Mouse (Mus musculus) olfactory bulb, adult 2 months (tissue): Measurements from ENCODE around the gene D2hgdh. TPM values are rescaled to one million over a fixed set of nuclear protein-coding genes. Genes with fewer than 3 reads are reported as not detected.

Experiments
- H3K27ac ChIP-seq: fragments of 200-500 bp; 2 replicates; pipeline ENCODE4 v1.5.1; 2012; ENCODE audit warnings: low read depth, low read length; ENCODE audit not compliant: insufficient read depth
- H3K4me1 ChIP-seq: fragments of 200-500 bp; 2 replicates; pipeline ENCODE4 v1.6.1; 2012; ENCODE audit warnings: low read length; ENCODE audit not compliant: control insufficient read depth, insufficient read depth
- H3K4me3 ChIP-seq: fragments of 200-500 bp; 2 replicates; pipeline ENCODE4 v1.5.1; 2012; ENCODE audit warnings: mild to moderate bottlenecking, low read depth, low read length, moderate library complexity; ENCODE audit not compliant: insufficient read depth
- CTCF ChIP-seq: fragments of 200-500 bp; IDR thresholded peaks from 2 replicates; pipeline ENCODE4 v1.5.1; 2012; ENCODE audit warnings: low read depth, mild to moderate bottlenecking, low read length, moderate library complexity; ENCODE audit not compliant: insufficient read depth
- POLR2A ChIP-seq: fragments of 200-500 bp; IDR thresholded peaks from 2 replicates; pipeline ENCODE4 v1.6.1; 2012; ENCODE audit warnings: mild to moderate bottlenecking, low read depth, low read length, moderate library complexity; ENCODE audit not compliant: insufficient read depth
- WGBS: fragments of 180-500 bp; shearing (Covaris S2); methylation state at CpG from one replicate; pipeline ENCODE4 v1.1.7; 2018; 5-methylcytosine and 5-hydroxymethylcytosine counted together
- polyA plus RNA-seq: library from polyadenylated mRNA; stranded (reverse); fragments of >200 nt; gene quantifications from 2 replicates; pipeline ENCODE4 v1.2.4, GENCODE M21; 2012; ENCODE audit warnings: low replicate concordance; ENCODE audit not compliant: missing spikeins, insufficient read depth, insufficient read length

D2hgdh gene
- not detected in 2 replicates for polyA plus RNA-seq

DNA sequence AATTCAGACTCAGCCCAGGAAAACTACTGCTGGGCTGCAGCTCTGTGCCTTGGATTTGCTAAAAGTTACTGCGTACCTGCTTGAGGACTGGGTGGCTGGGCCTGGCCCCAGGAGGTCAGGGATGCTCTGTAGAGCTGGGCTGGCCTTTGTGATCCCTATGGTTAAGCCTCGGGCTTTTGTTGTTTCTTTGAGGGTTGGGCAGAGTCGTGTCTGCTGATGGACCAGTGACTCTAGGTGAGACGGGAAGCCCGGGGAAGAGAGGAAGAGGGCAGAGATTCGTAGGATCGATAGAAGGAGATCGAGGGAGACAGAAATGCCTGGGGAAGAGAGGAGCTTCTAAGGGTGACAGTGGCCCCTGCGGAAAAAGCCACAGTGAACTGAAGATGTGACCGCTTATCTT, at the start of gene D2hgdh:
Gene D2hgdh (plus strand): TSS at position 301 of the 400 bp plus-strand sequence.
- H3K4me3 ChIP-seq: peak within 1 kb of the TSS; percentile 65
- H3K27ac ChIP-seq: peak within 1 kb of the TSS; percentile 97
- 7% methylated on average over 10 of the region's 10 CpGs for WGBS
- peaks cover 15% of the 10 kb centered on the region for H3K4me1 ChIP-seq
- no peak for TF ChIP-seq POLR2A
- no peak for TF ChIP-seq CTCF

DNA sequence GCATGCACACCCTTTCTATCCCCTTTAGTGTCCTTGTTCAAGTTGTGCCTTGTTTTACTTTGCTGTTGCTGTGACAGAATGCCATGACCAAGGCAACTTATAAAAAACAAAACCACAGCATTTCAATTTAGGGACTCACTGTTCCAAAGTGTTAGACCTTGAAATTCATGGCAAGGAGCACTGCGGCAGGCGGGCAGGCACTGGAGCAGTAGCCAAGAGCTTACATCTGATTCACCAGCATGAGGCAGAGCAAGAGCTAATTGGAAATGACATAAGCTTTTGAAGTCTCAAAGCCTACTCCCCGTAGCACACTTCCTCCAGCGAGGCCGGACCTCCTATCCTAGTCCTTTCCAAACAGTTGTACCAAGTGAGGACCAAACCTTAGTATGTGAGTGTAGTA, 48.0 kb upstream of the D2hgdh start:
- TF ChIP-seq CTCF (no peak), POLR2A (no peak)
- 83% methylated on average over 5 of the region's 5 CpGs for WGBS
- H3K4me1 ChIP-seq: no peaks in the 10 kb centered on the region
- H3K4me3 ChIP-seq: no peak overlapping the region
- no peak overlapping the region for H3K27ac ChIP-seq

DNA sequence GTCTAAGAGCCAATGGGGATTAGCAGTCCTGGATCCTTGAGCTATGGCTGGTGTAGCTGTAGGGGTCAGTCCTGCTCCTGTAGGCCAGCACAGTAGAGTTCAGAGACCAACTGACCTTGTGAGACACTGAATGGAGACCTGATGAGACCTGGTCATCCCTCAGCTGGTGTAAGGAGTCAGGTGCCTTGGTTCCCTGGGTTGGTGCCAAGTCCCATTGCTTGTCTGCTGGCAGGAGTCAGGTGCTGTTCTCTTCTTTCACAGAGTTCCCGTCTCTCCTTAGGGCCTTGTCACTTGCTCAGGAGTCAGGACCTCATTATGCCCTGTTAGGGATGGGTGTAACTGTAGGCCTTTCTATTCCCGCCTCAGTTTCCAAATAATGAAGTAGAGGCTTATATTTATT, 37.8 kb upstream of the D2hgdh start:
- H3K4me3 ChIP-seq: no peak overlapping the region
- TF ChIP-seq POLR2A (no peak), CTCF (no peak)
- WGBS: 79% methylated on average over 2 of the region's 2 CpGs
- no peak overlapping the region for H3K27ac ChIP-seq
- H3K4me1 ChIP-seq: no peaks in the 10 kb centered on the region

DNA sequence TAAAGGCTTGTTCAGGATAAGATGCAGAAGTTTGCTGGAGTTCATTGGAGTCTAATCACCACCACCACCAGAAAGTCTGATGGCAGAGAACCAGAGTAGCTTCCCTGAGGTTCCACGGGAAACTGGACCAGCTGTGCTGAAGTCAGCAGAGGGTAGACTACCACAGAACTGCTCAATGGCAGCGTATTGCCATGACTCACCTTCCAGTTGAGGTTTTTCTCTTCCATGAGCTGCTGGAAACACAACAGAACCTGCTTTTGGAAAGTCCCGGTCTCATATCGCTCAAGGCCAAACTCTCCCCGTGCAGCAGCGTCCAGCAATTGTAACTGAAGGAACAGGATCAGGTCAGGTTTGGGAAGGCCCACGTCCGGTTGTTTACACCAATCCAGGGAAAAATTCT, 30.2 kb upstream of the D2hgdh start:
- Histone ChIP-seq H3K27ac (no peak overlapping the region), H3K4me1 (no peaks in the 10 kb centered on the region), H3K4me3 (no peak overlapping the region)
- WGBS: 94% methylated on average over 8 of the region's 8 CpGs
- TF ChIP-seq POLR2A: no peak
- TF ChIP-seq CTCF: no peak

DNA sequence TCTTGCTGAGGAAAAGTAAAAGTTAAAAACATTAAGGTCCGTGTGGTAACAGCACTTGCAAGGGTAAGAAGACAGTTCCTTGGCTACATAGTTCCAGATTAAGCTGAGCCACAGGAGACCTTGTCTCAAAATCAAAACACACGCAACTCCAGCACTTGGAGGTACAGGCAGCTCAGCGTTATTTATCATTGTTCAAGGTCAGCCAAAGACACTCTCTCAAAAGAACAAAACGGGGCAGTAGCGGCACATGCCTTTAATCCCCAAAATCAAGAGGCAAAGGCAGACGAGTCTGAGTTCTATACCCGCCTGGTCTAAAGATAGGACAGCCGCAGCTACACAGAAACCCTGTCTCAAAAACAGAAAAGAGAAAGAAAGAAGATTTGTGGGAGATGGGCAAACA, 28.8 kb upstream of the D2hgdh start:
- Histone ChIP-seq H3K4me1 (no peaks in the 10 kb centered on the region), H3K27ac (no peak overlapping the region), H3K4me3 (no peak overlapping the region)
- TF ChIP-seq POLR2A (no peak), CTCF (no peak)
- 74% methylated on average over 8 of the region's 8 CpGs for WGBS

DNA sequence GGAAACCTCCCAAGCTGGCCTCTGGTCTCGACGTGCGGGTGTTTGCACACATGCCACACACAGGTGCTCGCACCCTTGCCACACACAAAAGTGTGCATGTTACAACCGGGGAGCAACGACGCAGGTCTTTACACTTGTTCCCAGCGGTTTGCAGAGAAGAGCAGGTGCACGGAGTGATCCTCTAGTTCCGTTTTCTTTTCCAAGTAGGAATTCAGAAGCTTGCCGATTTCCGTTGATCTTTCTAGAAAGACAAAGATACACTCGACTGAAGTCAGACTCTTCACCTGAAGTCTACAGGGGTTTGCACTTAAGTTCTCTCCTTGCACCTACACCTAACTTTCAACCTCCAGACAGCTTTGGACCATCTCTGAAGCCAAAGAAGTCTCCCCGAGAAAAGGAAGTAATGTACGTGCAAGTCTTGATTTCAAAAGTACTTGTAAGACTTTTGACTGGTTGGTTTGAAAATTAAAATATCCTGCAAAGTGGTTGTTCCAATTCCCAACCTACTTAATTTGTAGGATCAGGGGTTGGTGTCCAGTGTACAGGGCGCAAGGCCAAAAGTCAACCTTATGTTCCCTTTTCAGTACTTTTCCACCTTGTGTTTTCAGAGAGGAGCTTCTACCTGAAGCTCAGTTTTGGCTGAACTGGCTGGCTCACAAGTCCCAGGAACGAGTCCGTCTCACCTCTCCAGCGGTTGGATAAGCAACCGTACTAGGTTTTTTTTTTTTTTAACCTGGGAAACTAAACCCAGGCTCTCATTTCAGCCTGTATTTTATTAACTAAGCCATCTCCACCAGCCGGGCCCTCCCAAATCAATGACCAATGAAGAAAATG, 23.8 kb upstream of the D2hgdh start:
- no peak overlapping the region for H3K27ac ChIP-seq
- 77% methylated on average over 21 of the region's 21 CpGs for WGBS
- no peak for TF ChIP-seq CTCF
- TF ChIP-seq POLR2A: no peak
- peak overlapping the region; percentile 80 for H3K4me3 ChIP-seq
- peaks cover 11% of the 10 kb centered on the region for H3K4me1 ChIP-seq

DNA sequence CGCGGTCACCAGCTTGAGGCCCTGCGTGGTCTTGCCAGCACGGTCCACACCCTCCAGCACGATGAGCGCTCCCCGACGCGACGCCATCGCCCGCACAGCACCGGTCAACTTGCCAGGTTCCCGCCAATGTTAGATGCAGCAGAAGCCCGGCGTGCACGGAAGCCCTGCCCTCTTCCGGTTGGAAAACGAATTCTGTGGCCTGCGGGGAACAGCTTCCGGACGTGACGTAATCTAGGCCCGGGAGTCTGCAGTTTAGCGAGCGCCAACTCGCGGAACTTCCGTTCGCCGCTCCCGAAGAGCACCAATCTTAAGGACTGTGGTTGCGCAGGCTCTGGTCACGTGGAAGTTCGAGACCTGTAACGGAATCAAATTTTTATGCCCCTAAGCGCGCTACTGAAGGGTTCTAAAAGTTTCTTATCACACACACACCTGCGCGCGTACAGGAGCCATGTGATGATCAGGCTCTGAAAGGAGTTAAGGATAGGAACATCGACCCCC, 22.9 kb upstream of the D2hgdh start, which contains the start of gene Dtymk:
Gene Dtymk (minus strand): TSS at position 194 of the 498 bp plus-strand sequence.
- Histone ChIP-seq H3K4me3 (peak within 1 kb of the TSS; percentile 80), H3K4me1 (peaks cover 11% of the 10 kb centered on the region), H3K27ac (peak within 1 kb of the TSS; percentile 80)
- 1% methylated on average over 42 of the region's 42 CpGs for WGBS
- TF ChIP-seq CTCF (no peak), POLR2A (no peak)

DNA sequence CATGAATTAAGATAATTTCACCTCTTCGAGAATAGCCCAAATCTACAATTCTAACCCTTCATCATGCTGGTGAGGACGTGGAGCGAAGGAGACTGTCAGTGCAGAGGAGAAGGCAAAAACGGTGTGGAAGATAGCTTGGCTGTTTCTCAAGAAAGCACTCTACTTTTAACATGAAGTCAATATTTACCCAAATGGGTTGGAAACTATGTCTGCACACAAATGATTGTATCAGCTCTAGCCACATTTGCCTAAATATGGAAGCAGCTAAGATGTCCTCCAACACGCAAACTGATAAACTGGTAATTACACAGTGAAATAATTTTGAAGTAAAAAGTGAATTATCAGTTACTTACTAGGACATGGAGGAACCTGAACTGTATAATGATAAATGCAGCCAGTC, 21.9 kb upstream of the D2hgdh start:
- 77% methylated on average over 5 of the region's 5 CpGs for WGBS
- peaks cover 11% of the 10 kb centered on the region for H3K4me1 ChIP-seq
- no peak overlapping the region for H3K4me3 ChIP-seq
- no peak for TF ChIP-seq POLR2A
- TF ChIP-seq CTCF: no peak
- no peak overlapping the region for H3K27ac ChIP-seq

DNA sequence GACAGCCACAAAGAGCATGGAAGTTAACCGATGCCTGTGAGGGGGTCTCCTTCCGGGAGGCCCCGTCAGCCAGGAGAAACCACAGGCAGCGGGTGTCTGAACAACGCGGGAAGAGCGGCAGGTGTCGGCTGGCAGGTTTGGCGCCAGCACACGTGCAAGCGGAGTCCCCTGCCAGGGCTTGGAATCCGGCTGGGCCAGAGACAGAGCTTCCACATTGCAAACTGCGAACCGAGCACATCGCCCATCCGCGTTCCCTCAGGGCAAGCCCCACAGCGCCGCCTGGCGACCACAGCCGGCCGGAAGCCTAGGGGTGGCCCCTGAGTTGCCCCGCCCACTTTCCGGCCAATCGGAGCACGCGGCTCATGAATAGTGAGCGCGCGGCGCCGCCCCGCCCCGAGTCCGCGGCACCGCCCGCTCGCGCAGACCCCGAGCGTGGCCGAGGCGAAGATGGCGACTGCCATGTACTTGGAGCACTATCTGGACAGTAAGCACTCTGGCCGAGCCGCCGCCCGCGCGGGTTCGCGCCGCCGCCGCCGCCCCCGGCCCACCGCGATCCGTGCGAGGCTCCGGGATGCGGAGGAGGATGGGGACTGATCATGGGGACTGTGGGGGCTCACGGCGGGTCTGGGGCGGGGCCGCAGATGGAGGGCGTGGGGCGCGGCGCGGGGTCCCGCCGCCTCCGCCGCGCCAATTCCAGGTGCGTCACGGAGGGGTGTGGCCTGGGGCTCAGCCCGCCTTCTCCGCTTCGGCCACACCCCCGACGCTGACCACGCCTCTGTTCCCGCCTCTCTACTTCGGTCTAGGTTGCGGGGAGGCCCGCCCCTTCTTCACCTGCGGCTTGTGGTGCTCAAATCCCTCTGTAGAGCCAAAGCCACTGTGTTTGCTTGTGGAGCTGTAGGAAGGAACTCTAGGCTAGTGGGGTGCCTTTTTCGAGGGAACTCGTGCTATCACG, 20.9 kb upstream of the D2hgdh start, which contains the start of gene Ing5:
Gene Ing5 (plus strand): TSS at position 410 of the 952 bp plus-strand sequence.
- TF ChIP-seq POLR2A (peak; percentile 73), CTCF (peak; percentile 80)
- peak within 1 kb of the TSS; percentile 78; the same call in 1 of the 2 replicates for H3K27ac ChIP-seq
- under 1% methylated on average over 94 of the region's 94 CpGs for WGBS
- H3K4me1 ChIP-seq: peaks cover 11% of the 10 kb centered on the region
- H3K4me3 ChIP-seq: peak within 1 kb of the TSS; percentile 93
